Mouse (Mus musculus) gastrocnemius, postnatal 14 days (tissue): ENCODE measurements at regions not wholly inside any gene's neighbourhood (a gene's known extent, or its start where the extent isn't known, plus 50 kb on each side); places are given as distances from the start of the nearest gene placed in this dataset.

Experiments used
- DNase-seq: peaks from one replicate; pipeline ENCODE4 v3.0.0; 2021; ENCODE audit warnings: mixed read lengths
- intact Hi-C: fragments of 180-260 bp; cut with DNase I; formaldehyde crosslinking; loops from one replicate; pipeline ENCODE4 v1.15.1; 2025; ENCODE audit warnings: low total_unique reads

- intact Hi-C loops: no loop called here
- no peak for DNase-seq
These were observed 327.0 kb downstream of the Zfp706 start for GRCm38 (mm10) chr15:36680361-36681140.

GRCm38 (mm10) chr15:36679577-36679976 is 328.0 kb downstream of the Zfp706 start:
- intact Hi-C loops: no loop called here
- no peak for DNase-seq

- DNase-seq: no peak
- intact Hi-C loops: no loop called here
These were observed 337.8 kb downstream of the Zfp706 start for GRCm38 (mm10) chr15:36669748-36670147.

GRCm38 (mm10) chr15:36666566-36666965 is 341.0 kb downstream of the Zfp706 start:
- no peak for DNase-seq
- intact Hi-C loops: no loop called here

- intact Hi-C loops: no loop called here
- no peak for DNase-seq
These were observed 343.2 kb downstream of the Zfp706 start for GRCm38 (mm10) chr15:36664391-36664790.

GRCm38 (mm10) chr15:36660986-36661385 is 346.6 kb downstream of the Zfp706 start:
- DNase-seq: no peak
- intact Hi-C loops: no loop called here
